Mouse (Mus musculus) spleen, postnatal 10 days (tissue): ENCODE data around the gene Olfr1415.
"Not testable (repeated sequence)": the region's sequence is repeated elsewhere in the genome, so short reads cannot be mapped to it uniquely, and the experiment has no call there.

ENCODE experiments used
- DNase-seq, 2 experiments: peaks; one replicate each; pipeline ENCODE4 v3.0.0; 2021 to 2022; ENCODE audit warnings: low spot score in 2 of 2

Gene Olfr1415

DNA sequence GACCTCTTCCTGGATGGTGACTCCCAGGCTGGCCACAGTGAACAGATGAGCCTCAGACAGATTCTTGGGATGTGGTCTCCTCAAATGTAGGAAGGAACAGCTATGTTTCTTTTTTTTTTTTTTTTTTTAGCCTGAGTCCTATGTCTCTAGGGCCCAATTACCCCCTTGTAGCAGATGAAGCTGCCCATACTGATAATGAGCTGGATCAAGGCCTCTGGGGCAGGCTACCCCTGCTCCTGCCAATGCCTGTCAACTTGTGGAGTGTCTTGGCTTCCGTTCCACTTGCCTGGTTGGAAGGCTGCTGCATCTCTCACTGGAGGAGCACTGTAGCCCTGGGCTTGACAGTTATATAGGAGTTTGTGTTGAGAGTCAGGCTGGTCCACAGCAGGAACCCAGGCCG lies at the start of gene Olfr1415:
Olfr1415 (minus strand) TSS at position 101 of the 400 bp plus-strand sequence.
- no peak for DNase-seq

DNA sequence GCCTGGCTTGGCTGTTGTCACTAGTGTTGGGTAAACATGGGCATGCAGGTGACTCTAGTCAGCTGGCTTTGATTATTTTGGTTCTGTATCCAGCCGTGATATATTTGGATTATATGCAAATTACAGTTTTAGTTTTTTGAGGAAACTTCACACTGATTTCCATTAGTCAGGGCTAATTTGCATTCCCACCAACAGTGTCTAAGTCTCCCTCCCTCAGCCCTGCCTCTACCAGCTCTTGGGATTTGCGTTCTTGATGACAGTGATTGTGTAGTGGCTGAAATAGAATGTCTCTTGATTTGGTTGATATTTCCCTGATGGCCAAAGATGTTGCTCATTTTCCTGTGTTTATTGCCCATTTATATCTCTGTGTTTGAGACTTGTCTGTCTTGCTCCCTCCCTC lies 43.2 kb upstream of the Olfr1415 start:
- no peak for DNase-seq

DNA sequence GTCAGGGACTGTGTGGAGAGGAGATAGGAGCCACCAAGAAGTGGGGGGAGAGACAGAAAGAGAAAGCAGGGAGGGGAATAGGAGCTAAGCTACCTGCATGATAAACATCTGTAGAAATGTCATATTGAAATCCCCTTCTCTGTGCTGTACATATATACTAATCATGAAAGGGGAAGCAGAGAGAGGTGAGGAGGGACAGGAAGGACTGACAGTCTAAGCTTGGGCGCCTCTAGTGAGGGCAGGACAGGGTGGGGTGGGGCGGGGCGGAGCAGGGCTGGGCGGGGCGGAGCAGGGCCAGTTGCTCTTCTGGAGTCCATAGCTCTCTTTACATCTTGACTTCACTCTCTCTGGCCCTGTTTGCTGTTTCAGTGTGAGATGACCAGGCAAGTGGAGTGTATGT lies 41.1 kb upstream of the Olfr1415 start:
- DNase-seq, result no peak

DNA sequence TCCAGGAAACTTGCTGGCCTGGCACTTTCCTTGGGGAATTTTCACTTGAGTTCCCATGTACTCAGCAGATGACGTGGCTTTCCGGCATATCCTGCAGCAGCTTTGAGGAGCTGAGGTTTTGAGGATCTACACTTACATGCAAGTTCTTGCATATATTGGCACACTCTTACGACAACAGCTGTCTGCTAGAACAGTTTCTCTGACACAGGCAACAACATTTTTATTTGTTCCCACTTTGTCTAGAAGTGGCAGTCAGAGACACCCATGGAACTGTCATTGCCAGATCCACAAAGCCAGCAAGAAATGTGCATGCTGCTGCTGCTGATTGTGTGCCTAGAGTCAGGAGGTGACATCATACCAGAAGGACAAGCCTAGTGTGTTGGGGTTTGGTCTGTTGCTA lies 27.9 kb upstream of the Olfr1415 start:
- no peak for DNase-seq

DNA sequence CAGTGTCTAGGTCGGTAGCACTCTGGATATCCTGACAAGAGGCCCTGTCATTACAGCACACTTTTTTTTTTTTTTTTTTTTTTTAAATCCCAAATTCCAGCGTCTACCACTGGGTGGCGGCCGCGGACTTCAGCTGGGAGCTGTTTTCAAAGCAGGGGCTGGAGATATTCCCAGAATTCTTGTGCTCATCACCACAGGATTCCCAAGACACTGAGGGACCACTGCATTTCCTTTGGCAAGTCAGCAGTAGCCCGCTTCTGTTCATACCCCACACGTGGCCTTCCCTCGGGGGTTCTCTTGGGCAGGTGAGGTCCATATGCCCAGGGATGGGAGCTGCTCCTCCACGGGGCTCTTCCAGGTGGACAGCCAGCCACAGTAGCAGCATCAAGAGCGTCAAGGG lies 25.5 kb upstream of the Olfr1415 start:
- DNase-seq, result no peak

DNA sequence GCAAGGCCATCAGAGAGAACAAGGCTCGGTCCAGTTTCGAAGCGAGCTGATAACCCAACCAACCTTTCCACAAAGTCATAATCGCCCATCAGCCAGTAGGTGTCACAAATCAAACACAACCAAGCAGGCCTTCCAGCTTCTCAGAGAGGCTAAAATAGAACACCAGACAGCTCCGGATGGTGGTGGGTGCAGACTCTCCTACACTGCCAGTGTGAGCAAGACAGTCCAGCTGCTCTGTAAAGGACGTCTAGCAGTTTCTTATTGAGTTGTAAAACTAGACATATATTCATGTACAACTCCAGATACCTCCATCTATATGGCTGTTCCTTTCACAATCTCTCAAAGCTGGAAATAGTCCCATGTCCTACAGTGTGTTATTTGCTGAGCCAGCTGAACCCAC lies 23.1 kb upstream of the Olfr1415 start:
- DNase-seq, result no peak

DNA sequence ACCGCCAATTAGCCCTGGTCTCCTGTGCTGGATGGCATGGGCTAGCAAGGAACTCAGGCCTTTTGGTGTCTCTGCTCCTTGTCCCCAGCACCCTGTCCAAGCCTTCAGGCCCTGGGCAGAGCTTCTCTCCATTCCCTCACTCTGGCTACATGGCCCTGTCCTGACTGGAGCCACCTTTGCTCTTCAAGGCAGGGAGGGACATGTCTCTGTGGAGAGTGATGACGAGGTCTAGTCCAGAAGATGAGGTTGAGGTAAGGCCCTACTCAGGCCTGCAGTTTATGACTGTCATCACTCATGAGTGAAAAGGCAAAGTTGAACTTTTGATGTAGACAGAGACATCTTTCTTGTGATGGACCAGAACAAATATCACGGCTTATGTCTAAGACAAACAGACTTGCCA lies 22.7 kb upstream of the Olfr1415 start, which contains the start of gene Olfr1414:
Olfr1414 (minus strand) TSS at position 101 of the 400 bp plus-strand sequence.
- DNase-seq, result no peak

DNA sequence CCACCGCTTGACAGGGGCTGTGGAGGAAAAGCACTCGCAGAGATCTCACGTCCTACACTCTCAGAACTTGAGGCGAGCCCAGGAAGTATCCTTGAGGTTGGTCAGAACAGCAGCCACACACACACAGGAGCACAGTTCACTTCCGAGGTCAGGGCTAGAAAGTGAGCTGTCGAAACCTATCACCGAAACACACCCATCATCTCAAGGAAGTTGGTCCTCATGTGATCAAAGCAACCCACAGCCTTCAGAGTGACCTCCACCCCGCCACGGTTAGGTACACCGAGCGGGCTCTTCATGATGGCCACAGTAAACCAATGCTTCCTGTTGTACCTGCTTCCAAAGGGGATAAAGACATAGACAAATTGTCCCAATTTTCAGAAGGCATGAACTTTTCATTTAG lies 19.5 kb upstream of the Olfr1415 start:
- DNase-seq, result no peak

DNA sequence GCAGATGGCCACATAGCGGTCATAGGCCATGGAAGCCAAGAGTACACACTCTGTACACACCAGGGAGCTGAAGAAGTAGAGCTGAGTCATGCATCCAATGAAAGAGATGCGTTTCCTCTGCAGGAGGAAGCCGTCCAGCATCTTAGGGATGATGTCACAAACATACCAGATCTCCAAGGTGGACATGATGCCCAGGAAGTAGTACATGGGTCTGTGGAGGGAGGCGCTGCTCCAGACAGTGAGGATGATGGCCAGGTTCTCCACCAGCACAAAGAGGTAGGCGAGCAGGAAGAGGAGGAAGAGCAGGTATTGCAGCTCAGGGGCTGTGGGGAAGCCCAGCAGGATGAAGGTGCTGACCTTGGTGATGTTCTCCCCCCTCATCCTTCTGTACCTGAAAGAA lies 15.7 kb upstream of the Olfr1415 start:
- not testable (repeated sequence) for DNase-seq

DNA sequence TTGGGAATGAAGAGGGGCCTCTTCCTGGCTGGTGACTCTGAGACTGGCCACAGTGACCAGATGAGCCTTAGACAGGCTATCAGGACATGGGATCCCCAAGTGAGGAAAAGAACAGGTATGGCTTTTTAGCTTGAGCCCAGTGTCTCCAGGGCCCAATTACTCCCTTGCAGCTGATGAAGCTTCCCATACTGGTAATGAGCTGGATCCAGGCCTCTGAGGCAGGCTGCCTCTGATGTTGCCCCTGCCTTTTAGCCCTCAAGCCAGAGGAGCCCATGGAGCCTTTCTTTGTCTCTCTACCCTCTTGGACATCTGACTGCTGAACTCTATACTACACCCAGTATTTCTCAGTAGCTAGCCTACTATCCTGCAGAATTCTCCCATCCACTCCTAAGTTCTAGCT lies 10.9 kb downstream of the Olfr1415 start, which contains the start of gene Olfr1416:
Olfr1416 (minus strand) TSS at position 101 of the 400 bp plus-strand sequence.
- no peak for DNase-seq

DNA sequence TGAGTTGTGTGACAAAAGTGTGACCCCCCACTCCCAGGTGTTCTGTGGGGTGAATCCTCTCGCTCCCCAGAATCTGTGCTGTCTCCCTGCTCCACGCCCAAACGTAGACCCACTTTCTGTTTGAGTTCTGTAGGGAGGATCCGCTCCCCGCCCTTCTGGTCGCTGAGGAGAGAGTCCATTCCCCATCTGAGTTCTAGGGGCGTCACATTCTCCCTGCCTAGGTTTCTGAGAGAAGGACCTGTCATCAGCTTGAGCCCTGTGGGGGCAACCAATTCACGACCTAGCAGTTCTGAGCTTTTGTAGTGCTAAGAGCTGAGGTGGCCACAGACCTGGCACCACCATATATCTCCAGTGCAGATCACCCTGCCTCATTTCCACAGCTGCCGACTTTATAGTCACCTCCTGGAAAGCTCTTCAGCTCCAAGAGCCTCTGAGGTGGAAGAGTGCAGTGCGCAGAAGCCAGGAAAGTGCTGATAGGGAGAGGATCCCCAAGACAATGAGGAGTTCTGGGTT lies 21.8 kb downstream of the Olfr1415 start:
- DNase-seq, result no peak

DNA sequence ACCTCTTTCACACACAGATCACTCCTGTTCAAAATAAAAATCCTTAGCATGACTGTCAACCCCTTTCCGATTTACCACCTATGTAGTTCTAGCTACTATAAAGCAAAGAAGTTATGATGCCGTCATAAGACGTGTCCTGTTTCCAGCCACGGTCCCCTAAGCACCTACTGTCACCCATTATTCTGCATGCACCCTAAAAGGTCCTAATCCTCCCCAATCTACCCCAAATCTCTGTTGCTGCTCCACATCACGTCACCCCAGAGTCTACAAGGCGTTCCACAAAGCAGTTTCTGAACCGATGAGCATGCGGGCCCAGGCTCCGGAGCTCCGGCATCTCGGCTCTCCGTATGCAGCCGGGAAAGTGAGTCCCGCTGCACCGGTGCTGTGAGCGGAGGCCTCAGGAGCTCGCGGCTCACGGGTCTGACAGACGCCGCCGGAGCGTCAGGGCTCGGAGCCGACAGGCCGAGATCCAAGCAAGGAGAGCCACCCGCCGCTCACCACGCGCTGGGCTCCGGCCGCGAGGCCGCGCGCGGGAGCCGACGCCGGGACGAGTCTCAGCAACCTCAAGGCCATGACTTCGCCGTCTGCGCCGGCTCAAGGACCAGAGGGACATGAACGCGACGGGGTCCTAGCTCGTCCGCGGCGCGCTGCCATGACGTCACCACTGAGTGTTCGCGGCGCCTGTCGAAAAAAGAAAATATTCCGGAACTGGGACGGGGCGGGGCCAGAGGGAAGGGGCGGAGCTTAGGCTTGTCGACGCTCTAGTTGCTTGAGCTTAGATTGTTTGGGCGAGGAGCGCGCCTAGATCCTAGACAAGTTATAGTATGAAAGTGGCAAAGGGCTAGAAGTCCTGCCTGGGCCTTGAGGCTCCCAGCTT lies 22.5 kb downstream of the Olfr1415 start, which contains the start of gene Ndufa10:
Ndufa10 (minus strand) TSS at position 696 of the 877 bp plus-strand sequence.
- DNase-seq, result peak; percentile 96 to 98

DNA sequence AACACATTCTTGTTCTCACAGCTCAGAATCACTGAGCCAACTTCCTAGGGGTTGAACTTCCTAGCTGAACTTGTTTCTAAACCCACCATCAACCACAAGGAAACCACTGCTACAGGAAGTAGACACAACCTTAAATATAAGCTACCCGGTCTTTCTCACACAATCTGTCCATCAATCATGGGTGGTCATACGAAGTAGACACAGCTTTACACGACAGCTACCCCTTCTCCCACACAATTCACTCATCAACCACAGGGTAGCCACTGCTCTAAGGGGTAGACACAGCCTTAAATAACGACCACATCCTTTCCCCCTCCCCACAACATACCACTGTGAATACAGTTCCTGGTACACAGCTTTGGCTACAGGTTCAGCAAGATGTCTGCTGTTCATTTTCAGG lies 27.0 kb downstream of the Olfr1415 start:
- no peak for DNase-seq

DNA sequence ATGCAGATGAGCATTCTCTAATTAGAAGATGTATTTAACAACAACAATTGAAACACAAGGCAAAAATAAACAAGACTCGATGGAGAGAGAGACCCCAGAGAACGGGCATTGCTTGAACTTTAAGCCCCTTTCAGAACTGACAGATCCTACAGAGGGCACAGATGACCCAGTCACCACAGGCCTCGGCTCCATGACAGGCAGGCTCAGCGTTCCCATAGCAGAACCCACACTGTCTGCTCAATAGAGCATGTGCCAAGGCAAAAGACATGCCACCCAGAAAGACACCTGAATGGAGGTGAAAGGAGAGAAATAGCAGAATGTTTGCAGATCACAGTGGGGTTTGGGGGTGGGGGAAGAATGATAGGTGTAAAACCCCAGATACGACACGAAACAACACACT lies 37.5 kb downstream of the Olfr1415 start:
- no peak for DNase-seq

DNA sequence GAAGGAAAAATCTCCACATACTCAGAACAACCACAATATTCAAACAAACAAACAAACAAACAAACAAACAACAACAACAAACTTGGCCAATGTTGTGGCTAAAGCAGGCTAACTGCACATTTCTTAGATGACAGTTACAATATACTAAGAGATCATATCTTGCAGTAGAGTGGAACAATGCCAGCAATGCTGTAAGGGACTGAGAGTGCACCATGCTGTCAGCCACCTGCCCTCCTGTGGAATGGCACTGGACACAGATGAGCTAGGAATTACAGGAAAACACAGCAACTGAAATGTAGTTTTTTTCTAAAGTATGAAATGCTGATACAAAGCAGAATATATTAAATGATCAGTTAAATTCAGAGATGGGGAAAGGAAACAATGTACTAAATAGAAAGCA lies 38.1 kb downstream of the Olfr1415 start:
- DNase-seq, result no peak

DNA sequence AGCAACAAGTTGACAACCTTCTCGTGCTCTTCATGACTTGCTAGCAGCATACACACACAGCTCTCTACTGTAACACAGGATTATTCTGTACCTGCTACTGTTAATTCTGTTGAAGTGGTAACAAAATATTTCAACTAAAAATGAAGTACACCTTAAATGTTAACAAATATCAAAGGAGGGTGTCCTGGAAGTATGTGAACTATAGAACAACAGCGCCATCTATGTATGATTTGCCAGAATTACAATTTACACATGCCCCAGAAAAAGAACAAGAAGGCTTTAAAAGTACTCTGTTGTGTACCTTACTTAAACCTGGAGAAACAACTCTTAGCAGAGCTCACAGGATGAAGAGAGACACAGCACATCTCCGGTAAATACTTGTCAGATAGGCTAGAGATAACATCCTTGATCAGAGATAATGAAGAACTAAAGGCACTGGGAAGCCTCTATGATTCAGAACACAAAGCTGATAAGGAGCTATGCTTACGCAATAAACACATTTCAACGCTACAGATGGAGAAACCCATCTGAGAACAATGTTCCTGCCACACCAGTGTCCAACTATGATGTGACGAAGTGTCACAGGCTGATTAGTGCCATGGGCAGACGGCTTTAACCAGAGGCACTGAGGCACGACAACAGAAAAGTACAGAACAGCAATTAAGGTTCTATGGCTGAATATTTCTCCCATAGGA lies 42.0 kb downstream of the Olfr1415 start:
- DNase-seq, result no peak

DNA sequence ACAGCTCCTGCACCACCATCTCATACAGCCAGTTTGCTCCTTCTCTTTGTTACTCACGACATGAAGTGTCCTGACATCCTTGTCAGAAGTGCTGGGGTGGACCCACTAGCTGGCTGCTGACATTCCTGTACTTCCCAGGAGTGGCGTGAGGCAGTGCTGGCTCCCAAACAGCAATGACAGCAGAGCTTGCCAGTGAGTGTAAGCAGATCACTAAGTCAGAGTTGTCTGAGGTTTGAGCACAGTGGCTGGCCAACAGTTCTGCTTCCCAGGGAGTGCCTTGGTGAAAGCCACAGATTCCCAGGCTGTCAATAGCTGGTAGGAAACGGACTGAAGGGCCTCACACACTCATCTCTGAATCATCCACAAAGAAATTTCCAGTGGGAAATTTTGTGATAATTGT lies 47.6 kb downstream of the Olfr1415 start:
- DNase-seq, result no peak

DNA sequence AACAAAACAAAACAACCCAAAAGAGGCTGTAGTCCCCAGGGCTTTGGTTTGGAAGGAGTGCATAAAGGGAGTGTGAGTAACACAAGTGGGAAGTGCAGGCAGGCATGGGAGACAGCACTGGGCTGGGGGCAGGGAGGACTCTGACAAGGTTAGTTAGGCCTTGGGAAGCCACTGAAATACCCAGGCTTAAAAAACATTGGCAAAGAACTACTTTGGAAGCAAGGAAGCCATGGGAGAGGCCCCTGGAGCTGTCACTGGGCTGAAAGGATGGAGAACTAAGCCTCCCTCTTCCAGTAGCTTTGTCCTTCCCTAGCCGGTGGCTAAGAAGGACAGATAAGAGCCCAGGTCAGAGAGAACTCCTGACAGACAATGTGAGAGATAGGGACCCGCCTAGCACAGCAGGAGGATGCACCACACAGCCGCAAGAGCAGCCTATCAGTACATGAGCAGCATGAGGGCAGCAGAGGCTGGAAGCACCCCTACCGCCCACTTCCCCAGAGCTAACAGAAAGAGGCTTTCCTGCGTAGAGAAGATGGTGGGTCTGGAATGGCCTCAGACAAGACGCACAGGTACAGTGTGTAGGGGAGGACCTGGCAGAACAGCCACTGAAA lies 54.3 kb downstream of the Olfr1415 start:
- peak in 1 of 2 experiments; percentile 24 for DNase-seq

DNA sequence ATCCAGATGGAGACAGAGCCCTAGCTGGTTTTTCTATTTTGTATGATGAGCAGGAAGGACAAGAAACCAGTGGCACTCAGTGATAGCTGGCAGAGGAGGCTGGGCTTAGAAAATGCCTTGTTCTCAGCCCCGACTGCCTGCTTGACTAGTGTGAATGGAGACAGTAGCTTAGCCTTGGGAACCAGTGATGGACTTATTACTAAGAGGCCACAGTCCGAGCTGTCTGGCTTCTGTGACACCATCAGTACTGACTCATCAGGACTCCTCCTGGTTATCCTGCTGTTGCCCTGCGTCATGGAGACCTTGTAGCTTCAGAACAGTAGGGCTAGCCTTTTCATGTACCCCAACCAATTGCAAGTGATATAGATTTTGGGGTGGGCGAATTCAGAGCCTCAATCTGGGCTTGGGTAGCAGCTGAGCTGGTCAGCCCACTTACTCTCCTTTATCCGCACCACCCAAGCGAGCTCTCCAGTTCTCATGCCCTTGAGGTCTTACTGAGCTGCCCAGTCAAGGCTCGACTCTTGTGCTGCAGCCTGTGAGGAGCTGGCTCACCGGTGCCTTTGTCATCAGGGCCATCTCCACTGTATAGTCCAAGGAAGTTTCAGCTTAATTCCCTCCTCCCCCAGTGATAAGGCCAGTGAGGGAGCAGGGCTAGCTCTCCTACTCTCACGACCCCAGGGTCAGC lies 55.7 kb downstream of the Olfr1415 start:
- DNase-seq, result no peak
